13 mouse cellular contexts compared by ENCODE assay signal in the genomic region with DNA sequence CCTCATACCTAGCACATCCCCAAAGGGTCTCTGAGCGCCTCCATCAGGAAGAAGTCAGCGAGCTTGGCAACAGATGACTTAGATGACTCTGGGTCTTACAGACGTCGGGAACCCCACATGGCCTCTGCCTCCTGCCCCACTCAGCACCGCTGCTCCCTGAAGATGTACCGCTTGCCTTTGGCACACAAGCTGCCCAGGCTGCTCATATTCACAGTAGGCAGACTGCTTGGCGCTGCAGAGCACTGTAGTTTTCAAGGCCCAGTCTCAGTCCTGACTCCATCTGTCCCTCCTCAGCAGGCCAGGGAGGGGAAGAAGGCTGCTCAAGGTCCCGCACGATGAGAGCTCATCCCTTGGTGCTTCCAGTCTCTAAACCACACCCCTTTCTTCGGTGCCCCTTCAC. TPM values are rescaled to one million over a fixed set of nuclear protein-coding genes. Genes with fewer than 3 reads are reported as not detected.
DNase-seq lines count a peak whose midpoint lies in the region; ATAC-seq lines count a peak whose summit lies in the region.
"Had no signal": no experiment of that assay in that cellular context is flagged by ENCODE, and none has a peak within 500 bp of the region (broad histone marks: within the 10 kb centered on the region; RNA-seq: fewer than 3 reads in every experiment).

No protein-coding gene starts in this region.

- H3K27ac ChIP-seq in heart, embryonic 13.5 days (replicated peaks) = no peak overlapping the region
- no peak overlapping the region for H3K27ac ChIP-seq in midbrain, embryonic 11.5 days (ENCODE audit: low read depth, low read length)
- no peak overlapping the region for H3K27ac ChIP-seq in midbrain, embryonic 10.5 days (replicated peaks)
- H3K27ac ChIP-seq: forebrain, embryonic 15.5 days; liver, embryonic 14.5 days had no signal

- H3K4me1 ChIP-seq in heart, embryonic 13.5 days = peaks cover 30% of the 10 kb centered on the region
- peaks cover 20% of the 10 kb centered on the region for H3K4me1 ChIP-seq in midbrain, embryonic 11.5 days (ENCODE audit: control insufficient read depth, insufficient read depth, low read length)
- peaks cover 39% of the 10 kb centered on the region for H3K4me1 ChIP-seq in midbrain, embryonic 10.5 days

- H3K36me3 ChIP-seq in heart, embryonic 13.5 days = peaks cover 68% of the 10 kb centered on the region
- H3K36me3 ChIP-seq in midbrain, embryonic 11.5 days (ENCODE audit: control insufficient read depth, insufficient read depth, low read length) = 0 out of 2 replicates have a peak, but pooled peaks cover 13% of the 10 kb centered on the region
- peaks cover 60% of the 10 kb centered on the region for H3K36me3 ChIP-seq in midbrain, embryonic 10.5 days

- no peak overlapping the region for H3K4me2 ChIP-seq in heart, embryonic 13.5 days
- no peak overlapping the region for H3K4me2 ChIP-seq in midbrain, embryonic 11.5 days
- H3K4me2 ChIP-seq: heart, embryonic 11.5 days had no signal

- H3K4me3 ChIP-seq in heart, embryonic 13.5 days = no peak overlapping the region
- H3K4me3 ChIP-seq in midbrain, embryonic 11.5 days (ENCODE audit: low read depth, low read length) = no peak overlapping the region
- H3K4me3 ChIP-seq in midbrain, embryonic 10.5 days = no peak overlapping the region

- H3K9me3 ChIP-seq in heart, embryonic 13.5 days = no peaks in the 10 kb centered on the region
- H3K9me3 ChIP-seq in midbrain, embryonic 11.5 days (ENCODE audit: control insufficient read depth, low read length) = no peaks in the 10 kb centered on the region
- no peaks in the 10 kb centered on the region for H3K9me3 ChIP-seq in midbrain, embryonic 10.5 days (replicated peaks)
- H3K9me3 ChIP-seq: forebrain, embryonic 15.5 days had no signal

- no peak for ATAC-seq in heart, embryonic 13.5 days (ENCODE audit: extremely low read depth, insufficient number of reproducible peaks, low FRiP score, low TSS enrichment)
- ATAC-seq in midbrain, embryonic 11.5 days (ENCODE audit: low FRiP score) = no peak
- ATAC-seq: forebrain, embryonic 15.5 days had no signal

- intact Hi-C loops in heart, postnatal 25 days (cut with DNase I) = no loop called here

- WGBS in heart, embryonic 13.5 days = 89% methylated on average over 10 of the region's 10 CpGs
- WGBS in midbrain, embryonic 11.5 days = 85% methylated on average over 10 of the region's 10 CpGs
- WGBS in midbrain, embryonic 10.5 days = 88% methylated on average over 10 of the region's 10 CpGs

- DNase-seq in heart, postnatal 25 days (ENCODE audit: low spot score) = no peak
- DNase-seq in midbrain, embryonic 11.5 days (ENCODE audit: low spot score, missing footprints) = peak; percentile 66
- DNase-seq in midbrain, embryonic 10.5 days (ENCODE audit: low spot score) = no peak
- DNase-seq in cerebellum, adult 8-10 months = peak; percentile 38
- peak; percentile 57 to 62 for DNase-seq in cerebellum, postnatal 25 days
- DNase-seq in spleen, postnatal 14 days (ENCODE audit: low spot score in 2 of 2) = no peak
- DNase-seq: kidney, adult 2 months; lung, postnatal 36 days had no signal

- peak overlapping the region; percentile 91; the same call in 1 of the 2 replicates for H3K9ac ChIP-seq in heart, embryonic 13.5 days
- no peak overlapping the region for H3K9ac ChIP-seq in midbrain, embryonic 11.5 days (ENCODE audit: low read length)
- H3K9ac ChIP-seq: liver, embryonic 14.5 days had no signal

- H3K27me3 ChIP-seq in heart, embryonic 13.5 days (replicated peaks) = no peaks in the 10 kb centered on the region
- H3K27me3 ChIP-seq in midbrain, embryonic 11.5 days (ENCODE audit: control insufficient read depth, insufficient read depth, low read length) = no peaks in the 10 kb centered on the region
- no peaks in the 10 kb centered on the region for H3K27me3 ChIP-seq in midbrain, embryonic 10.5 days (ENCODE audit: low read depth, poor library complexity, severe bottlenecking)
- H3K27me3 ChIP-seq: forebrain, embryonic 15.5 days had no signal

RNA-seq across cellular contexts. Expression of a gene that starts 2.5 kb away (rescaled TPM):
- 190 and 213 TPM in 2 replicates for polyA plus RNA-seq in heart, embryonic 13.5 days (2015; fragmentation: Nextera tagmentation; extraction: Ambion mirVana)
- 100 to 1,000 TPM; 289 to 292 TPM for total RNA-seq in heart, postnatal 25 days (2021)
- 187 and 204 TPM in 2 replicates for polyA plus RNA-seq in midbrain, embryonic 11.5 days (2014; fragmentation: Nextera tagmentation; extraction: Ambion mirVana)
- 221 and 228 TPM in 2 replicates for polyA plus RNA-seq in midbrain, embryonic 10.5 days (2016; fragmentation: Nextera tagmentation; extraction: Ambion mirVana)

RNA-seq across cellular contexts. Expression of a gene that starts 2.7 kb away (rescaled TPM):
- polyA plus RNA-seq in heart, embryonic 13.5 days (2015; fragmentation: Nextera tagmentation; extraction: Ambion mirVana) = 38.3 and 40.9 TPM in 2 replicates
- 10 to 100 TPM; 34.9 to 36.2 TPM for total RNA-seq in heart, postnatal 25 days (2021)
- 31.6 and 33.1 TPM in 2 replicates for polyA plus RNA-seq in midbrain, embryonic 11.5 days (2014; fragmentation: Nextera tagmentation; extraction: Ambion mirVana)
- polyA plus RNA-seq in midbrain, embryonic 10.5 days (2016; fragmentation: Nextera tagmentation; extraction: Ambion mirVana) = 45.1 and 48.5 TPM in 2 replicates

RNA-seq across cellular contexts. Expression of a gene that starts 19.9 kb away (rescaled TPM):
- polyA plus RNA-seq in heart, embryonic 13.5 days (2015; fragmentation: Nextera tagmentation; extraction: Ambion mirVana) = 1.6 and 2.2 TPM in 2 replicates
- under 1 TPM; 0.28 to 0.88 TPM for total RNA-seq in heart, postnatal 25 days (2021)
- polyA plus RNA-seq in midbrain, embryonic 11.5 days (2014; fragmentation: Nextera tagmentation; extraction: Ambion mirVana) = not detected in 2 replicates
- 0.39 TPM in 1 of 2 replicates, not detected in the other for polyA plus RNA-seq in midbrain, embryonic 10.5 days (2016; fragmentation: Nextera tagmentation; extraction: Ambion mirVana)
- polyA plus RNA-seq: forebrain, embryonic 15.5 days had no signal

RNA-seq across cellular contexts. Expression of a gene that starts 25.1 kb away (rescaled TPM):
- polyA plus RNA-seq in heart, embryonic 13.5 days (2015; fragmentation: Nextera tagmentation; extraction: Ambion mirVana) = not detected in 2 replicates
- not detected for total RNA-seq in heart, postnatal 25 days (2021)
- polyA plus RNA-seq in midbrain, embryonic 11.5 days (2014; fragmentation: Nextera tagmentation; extraction: Ambion mirVana) = not detected in 2 replicates
- not detected in 2 replicates for polyA plus RNA-seq in midbrain, embryonic 10.5 days (2016; fragmentation: Nextera tagmentation; extraction: Ambion mirVana)
- total RNA-seq: layer of hippocampus, postnatal 14 days had no signal
- polyA plus RNA-seq: forebrain, embryonic 15.5 days; heart, embryonic 11.5 days had no signal

RNA-seq across cellular contexts. Expression of a gene that starts 33.8 kb away (rescaled TPM):
- polyA plus RNA-seq in heart, embryonic 13.5 days (2015; fragmentation: Nextera tagmentation; extraction: Ambion mirVana) = 40.7 and 41.9 TPM in 2 replicates
- 10 to 100 TPM; 45.3 to 58.7 TPM for total RNA-seq in heart, postnatal 25 days (2021)
- 74.0 and 81.0 TPM in 2 replicates for polyA plus RNA-seq in midbrain, embryonic 11.5 days (2014; fragmentation: Nextera tagmentation; extraction: Ambion mirVana)
- 88.2 and 96.2 TPM in 2 replicates for polyA plus RNA-seq in midbrain, embryonic 10.5 days (2016; fragmentation: Nextera tagmentation; extraction: Ambion mirVana)

Comparison
In these comparisons a context has a peak if more than half of its experiments do, and no peak if none do; other contexts are left out.
1. DNase-seq: peak in midbrain, embryonic 11.5 days (single experiment), cerebellum, adult 8-10 months (single experiment) and cerebellum, postnatal 25 days (2 of 2); none in heart, postnatal 25 days (single experiment), midbrain, embryonic 10.5 days (single experiment) and spleen, postnatal 14 days (0 of 2).